Mouse (Mus musculus) NIH3T3 (cell line): ENCODE data around the gene Arhgap10.

Experiments
- DNase-seq: peaks from one replicate; pipeline ENCODE4 v3.0.0-alpha.2; 2012; ENCODE audit warnings: low read depth

The Arhgap10 gene

GRCm38 (mm10) chr8:77517301-77518200, at the start of gene Arhgap10:
Gene Arhgap10, minus strand, starts transcription at chr8:77517953.
- peak; percentile 95 for DNase-seq

- DNase-seq = no peak
Observed at GRCm38 (mm10) chr8:77561441-77561840, 43.7 kb upstream of the Arhgap10 start.

GRCm38 (mm10) chr8:77552491-77552890, 34.7 kb upstream of the Arhgap10 start:
- no peak for DNase-seq

GRCm38 (mm10) chr8:77549881-77550580, 32.3 kb upstream of the Arhgap10 start:
- DNase-seq = peak; percentile 71

- DNase-seq = peak; percentile 98
Observed at GRCm38 (mm10) chr8:77549121-77549706, 31.5 kb upstream of the Arhgap10 start, which contains the start of gene Prmt9. Gene Prmt9, plus strand, starts transcription at chr8:77549397.

- DNase-seq = no peak
Observed at GRCm38 (mm10) chr8:77545616-77546015, 27.9 kb upstream of the Arhgap10 start.

GRCm38 (mm10) chr8:77544428-77544827, 26.7 kb upstream of the Arhgap10 start:
- no peak for DNase-seq

- DNase-seq = no peak
Observed at GRCm38 (mm10) chr8:77543152-77543777, 25.5 kb upstream of the Arhgap10 start.

GRCm38 (mm10) chr8:77538256-77538655, 20.5 kb upstream of the Arhgap10 start:
- DNase-seq = no peak

GRCm38 (mm10) chr8:77536821-77537220, 19.1 kb upstream of the Arhgap10 start:
- DNase-seq = no peak

- DNase-seq = peak; percentile 69
Observed at GRCm38 (mm10) chr8:77535026-77535595, 17.4 kb upstream of the Arhgap10 start.

- DNase-seq = no peak
Observed at GRCm38 (mm10) chr8:77534358-77534992, 16.7 kb upstream of the Arhgap10 start.

- DNase-seq = no peak
Observed at GRCm38 (mm10) chr8:77526130-77526529, 8.4 kb upstream of the Arhgap10 start.

GRCm38 (mm10) chr8:77524906-77525305, 7.2 kb upstream of the Arhgap10 start:
- DNase-seq = no peak

GRCm38 (mm10) chr8:77524018-77524615, 6.4 kb upstream of the Arhgap10 start:
- no peak for DNase-seq

- no peak for DNase-seq
Observed at GRCm38 (mm10) chr8:77522984-77523383, 5.2 kb upstream of the Arhgap10 start.

GRCm38 (mm10) chr8:77521028-77521785, 3.5 kb upstream of the Arhgap10 start:
- DNase-seq = peak; percentile 60

GRCm38 (mm10) chr8:77520601-77521000, 2.8 kb upstream of the Arhgap10 start:
- DNase-seq = no peak

GRCm38 (mm10) chr8:77518201-77519115, 705 bp upstream of the Arhgap10 start:
- DNase-seq = no peak
